Mouse (Mus musculus) yolk sac, embryonic 10.5 days (tissue): ENCODE data around the gene Ebf3.

Experiments
- DNase-seq: peaks from one replicate; pipeline ENCODE4 v3.0.0-alpha.2; 2017; ENCODE audit warnings: low spot score

The Ebf3 gene

GRCm38 (mm10) chr7:137206770-137207285 lies 107.4 kb downstream of the Ebf3 start:
- DNase-seq, result no peak

DNA sequence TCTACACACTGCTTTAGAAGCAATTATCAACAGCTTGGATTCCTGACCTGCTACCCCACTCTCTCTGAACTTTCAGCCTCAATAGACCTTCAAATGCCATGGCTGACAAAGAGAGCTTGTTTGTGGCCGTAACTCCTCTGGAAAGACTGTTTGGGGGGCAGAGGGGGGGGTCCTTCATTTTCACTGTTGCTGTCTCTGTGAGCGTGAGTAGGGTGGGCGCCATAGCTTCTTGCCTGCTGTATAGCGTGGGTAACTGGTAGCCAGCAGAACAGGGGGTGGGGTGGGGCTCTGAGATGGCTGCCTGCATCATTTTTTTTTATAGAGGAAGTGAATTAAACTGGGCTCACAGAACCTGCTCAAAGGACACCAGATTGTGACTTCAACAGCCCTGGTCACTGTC lies 114.7 kb downstream of the Ebf3 start:
- no peak for DNase-seq

DNA sequence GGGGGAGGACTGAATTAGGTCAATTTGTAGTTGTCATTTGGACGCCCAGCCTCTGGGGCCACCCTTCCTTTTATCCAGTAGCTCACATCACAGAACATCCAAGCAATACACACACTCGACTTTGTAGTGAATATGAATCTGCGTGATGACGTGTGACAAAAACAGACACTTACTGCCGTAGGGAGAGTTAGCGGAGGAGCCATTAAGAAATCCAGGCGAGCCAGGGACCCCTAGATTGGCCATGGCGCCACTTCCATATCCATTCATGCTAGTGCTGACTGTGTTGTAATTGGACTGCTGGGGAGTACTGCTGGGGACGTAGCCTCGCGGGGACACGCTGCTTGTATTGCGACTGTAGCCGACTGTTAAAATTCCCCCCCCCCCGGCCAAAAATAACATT lies 115.3 kb downstream of the Ebf3 start:
- DNase-seq, result no peak

- no peak for DNase-seq
These were observed 116.9 kb downstream of the Ebf3 start for GRCm38 (mm10) chr7:137197118-137198030.

- no peak for DNase-seq
These were observed 117.7 kb downstream of the Ebf3 start for GRCm38 (mm10) chr7:137196536-137196935.

DNA sequence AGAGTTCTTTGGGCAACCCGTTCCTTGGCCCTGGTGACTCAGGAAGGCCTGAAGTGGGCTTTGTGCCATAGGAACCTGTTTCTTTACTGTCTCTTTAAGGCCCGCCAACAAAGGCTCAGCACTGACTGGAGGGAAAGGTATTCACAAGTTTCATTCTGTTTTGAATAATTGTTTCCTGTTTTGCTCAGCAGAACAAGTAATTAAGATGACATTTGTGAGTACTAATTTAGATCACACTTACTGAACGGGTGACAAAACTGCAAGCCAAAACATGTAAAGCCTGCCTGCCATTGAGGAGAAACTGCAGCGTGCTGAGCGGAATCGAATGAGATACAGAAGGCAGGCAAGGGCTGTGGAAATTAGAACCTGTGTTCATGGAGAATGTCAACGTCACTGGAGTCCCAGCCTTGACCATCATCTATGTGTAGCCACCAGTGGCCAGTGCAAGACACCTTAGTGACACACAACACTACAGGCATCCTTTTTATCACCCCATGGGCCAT lies 121.4 kb downstream of the Ebf3 start:
- no peak for DNase-seq

DNA sequence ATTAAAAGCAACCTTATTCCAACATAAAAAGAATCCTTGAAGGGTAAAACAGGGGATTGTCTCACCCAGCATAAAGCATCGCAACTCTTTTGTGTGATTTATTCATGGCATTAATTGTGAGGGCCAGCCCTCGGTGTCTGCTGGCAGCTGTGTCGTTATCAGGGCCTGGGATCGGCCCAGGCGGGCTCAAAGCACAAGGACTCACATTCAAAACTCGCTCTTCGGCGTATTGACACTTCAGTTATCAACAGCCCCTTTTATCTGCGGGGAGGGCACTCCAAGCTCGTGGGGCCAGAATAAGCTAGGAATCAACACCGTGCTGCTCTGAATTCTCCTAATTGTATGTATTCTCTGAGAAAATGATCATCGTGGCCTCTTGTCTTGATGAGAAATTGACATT lies 122.4 kb downstream of the Ebf3 start:
- no peak for DNase-seq

DNA sequence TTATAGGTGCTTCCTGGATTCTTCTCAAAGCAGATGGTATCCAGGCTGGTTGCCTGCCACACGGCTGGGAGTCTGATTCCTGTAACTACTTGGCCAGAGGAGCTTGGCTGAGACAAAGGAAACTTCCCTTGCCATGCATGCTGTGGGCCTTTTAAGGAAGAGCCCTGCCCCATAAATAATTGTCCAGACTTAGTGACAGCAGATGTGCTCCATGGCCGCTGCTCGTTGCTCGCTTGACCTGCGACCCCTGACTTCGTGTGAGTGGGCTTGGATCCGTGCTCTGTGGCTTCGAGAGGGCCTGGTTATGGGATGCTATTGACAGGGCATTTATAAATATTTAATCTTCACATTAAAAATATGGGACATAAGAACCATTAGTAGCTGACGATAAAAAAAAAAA lies 142.0 kb downstream of the Ebf3 start:
- no peak for DNase-seq

GRCm38 (mm10) chr7:137159086-137159485 lies 155.2 kb downstream of the Ebf3 start:
- no peak for DNase-seq

DNA sequence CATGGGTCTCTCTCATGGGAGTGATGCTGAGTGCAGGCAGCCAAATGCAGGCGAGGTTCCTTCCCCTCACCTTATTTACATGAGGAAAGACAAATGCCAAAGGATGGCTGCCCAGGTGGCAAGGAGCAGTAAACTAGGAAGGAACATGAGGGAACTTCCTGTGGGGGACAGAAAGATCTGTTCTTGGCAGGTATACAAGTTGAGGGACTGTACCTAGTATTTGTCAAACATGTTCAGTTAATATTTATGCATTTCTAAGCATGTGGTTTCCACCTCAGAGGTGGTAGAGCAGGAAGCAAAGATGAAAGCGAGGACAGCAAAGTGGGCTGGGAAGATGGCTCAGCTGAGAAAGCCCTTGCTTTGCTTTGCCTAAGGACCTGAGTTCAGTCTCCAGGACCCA lies 159.6 kb downstream of the Ebf3 start:
- DNase-seq, result no peak

GRCm38 (mm10) chr7:137151854-137152253 lies 162.4 kb downstream of the Ebf3 start:
- peak; percentile 13 for DNase-seq

GRCm38 (mm10) chr7:137147101-137147500 lies 167.1 kb downstream of the Ebf3 start:
- DNase-seq, result no peak
